24 mouse cellular contexts compared by ENCODE assay signal in genomic region chr10:67727580-67727979, GRCm38 (mm10).
"Had no signal": no experiment of that assay in that cellular context is flagged by ENCODE, and none has a peak within 500 bp of the region (broad histone marks: within the 10 kb centered on the region; RNA-seq: fewer than 3 reads in every experiment).

No protein-coding gene starts in this region.

- DNase-seq: gastrocnemius, postnatal 14 days; gastrocnemius, postnatal 36 days; heart, adult 2 months; heart, postnatal 14 days; heart, postnatal 36 days; kidney, adult 11 months; kidney, adult 2 months; kidney, adult 9 months; kidney, postnatal 14 days; kidney, postnatal 36 days; layer of hippocampus, adult 9-11 months; layer of hippocampus, postnatal 36 days; left cerebral cortex, postnatal 4 days had no signal

- H3K9me3 ChIP-seq: heart, embryonic 13.5 days; heart, embryonic 15.5 days; hindbrain, embryonic 13.5 days; hindbrain, embryonic 15.5 days; kidney, embryonic 15.5 days; limb, embryonic 13.5 days; limb, embryonic 15.5 days; liver, embryonic 12.5 days had no signal

- H3K36me3 ChIP-seq: heart, embryonic 13.5 days; heart, embryonic 15.5 days; hindbrain, embryonic 13.5 days; hindbrain, embryonic 15.5 days; kidney, embryonic 15.5 days; limb, embryonic 13.5 days; limb, embryonic 15.5 days; liver, embryonic 12.5 days had no signal

- H3K4me1 ChIP-seq: heart, embryonic 13.5 days; heart, embryonic 15.5 days; hindbrain, embryonic 13.5 days; hindbrain, embryonic 15.5 days; kidney, embryonic 15.5 days; limb, embryonic 13.5 days; limb, embryonic 15.5 days; liver, embryonic 12.5 days had no signal

- H3K27ac ChIP-seq: heart, adult 2 months; heart, embryonic 13.5 days; heart, embryonic 15.5 days; hindbrain, embryonic 13.5 days; hindbrain, embryonic 15.5 days; kidney, embryonic 15.5 days; kidney, postnatal 0 days; limb, embryonic 13.5 days; limb, embryonic 15.5 days; liver, embryonic 12.5 days had no signal

- H3K4me2 ChIP-seq: heart, embryonic 11.5 days; heart, embryonic 13.5 days; heart, embryonic 15.5 days; hindbrain, embryonic 13.5 days; hindbrain, embryonic 15.5 days; kidney, embryonic 15.5 days; limb, embryonic 13.5 days; limb, embryonic 15.5 days; liver, embryonic 12.5 days had no signal

- H3K27me3 ChIP-seq: hindbrain, embryonic 13.5 days; hindbrain, embryonic 15.5 days; kidney, embryonic 15.5 days; limb, embryonic 13.5 days had no signal

- H3K9ac ChIP-seq: heart, embryonic 13.5 days; heart, embryonic 15.5 days; hindbrain, embryonic 13.5 days; hindbrain, embryonic 15.5 days; kidney, embryonic 15.5 days; limb, embryonic 13.5 days; limb, embryonic 15.5 days; liver, embryonic 12.5 days had no signal

- ATAC-seq: intestine, embryonic 16.5 days; liver, embryonic 12.5 days had no signal

- H3K4me3 ChIP-seq: heart, adult 2 months; heart, embryonic 13.5 days; heart, embryonic 15.5 days; hindbrain, embryonic 13.5 days; hindbrain, embryonic 15.5 days; kidney, embryonic 15.5 days; limb, embryonic 13.5 days; limb, embryonic 15.5 days; liver, embryonic 12.5 days had no signal
